Mouse (Mus musculus) ES-E14 (cell line): ENCODE measurements around the gene Ocrl.

Experiments
- HCFC1 ChIP-seq: IDR thresholded peaks from 2 replicates; pipeline ENCODE4 v1.6.1; 2012; ENCODE audit warnings: low read length, inconsistent platforms, borderline replicate concordance; ENCODE audit not compliant: insufficient read depth
- ZC3H11A ChIP-seq: IDR thresholded peaks from 2 replicates; pipeline ENCODE4 v1.6.1; 2012; ENCODE audit warnings: low read depth, mild to moderate bottlenecking, inconsistent platforms, low read length, borderline replicate concordance
- ZNF384 ChIP-seq: IDR thresholded peaks from 2 replicates; pipeline ENCODE4 v1.6.1; 2012; ENCODE audit warnings: low read depth, low read length, inconsistent platforms

DNA sequence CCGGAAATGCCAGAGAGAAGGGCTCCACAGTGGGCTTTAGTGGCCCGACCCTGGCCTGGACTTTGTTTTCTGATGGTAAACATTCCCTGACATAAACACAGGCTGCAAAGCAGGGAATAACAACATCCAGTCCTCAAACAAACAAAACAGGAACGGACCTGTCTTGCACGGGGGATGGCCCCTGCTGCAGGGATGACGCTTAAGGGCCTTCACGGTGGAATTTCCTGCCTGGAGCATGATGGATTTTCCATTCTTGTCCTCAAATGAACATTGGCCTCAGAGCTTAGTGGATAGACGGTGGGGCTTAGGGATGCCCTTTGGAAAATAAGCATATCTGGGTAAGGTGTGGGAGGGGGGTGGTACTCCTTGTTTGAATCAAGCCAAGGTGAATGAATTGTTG, 89.0 kb downstream of the Ocrl start:
- TF ChIP-seq ZC3H11A (no peak), HCFC1 (no peak), ZNF384 (no peak)
